Mouse (Mus musculus) neural tube, embryonic 13.5 days (tissue): ENCODE measurements around the gene Tspan13. TPM values are rescaled to one million over a fixed set of nuclear protein-coding genes. Genes with fewer than 3 reads are reported as not detected.

ENCODE experiments used
- polyA plus RNA-seq: library from polyadenylated mRNA; unstranded; fragments of >200 nt; fragmentation: Nextera tagmentation; extraction: Ambion mirVana; gene quantifications from 2 replicates; pipeline ENCODE4 v1.2.1, GENCODE M21; 2015

The Tspan13 gene
- polyA plus RNA-seq, 1 experiment from 2014 or later: 392 TPM

Other genes with a start within 250 kb of the Tspan13 start
- not detected in 2 replicates for gene Agr3, start 116.9 kb downstream of the Tspan13 start, polyA plus RNA-seq
- 0.40 TPM in 1 of 2 replicates, not detected in the other for gene Agr2, start 49.6 kb downstream of the Tspan13 start, polyA plus RNA-seq
- 58.3 and 62.6 TPM in 2 replicates for gene Ankmy2, start 114.6 kb upstream of the Tspan13 start, polyA plus RNA-seq
- gene Bzw2, start 115.6 kb upstream of the Tspan13 start, polyA plus RNA-seq: 389 and 400 TPM in 2 replicates
- not detected in 2 replicates for gene Lrrc72, start 210.9 kb upstream of the Tspan13 start, polyA plus RNA-seq